Mouse (Mus musculus) liver, adult 2 months (tissue): ENCODE results near the gene Clstn1.

Experiments
- CTCF ChIP-seq: fragments of 200-500 bp; IDR thresholded peaks from 2 replicates; pipeline ENCODE4 v1.5.1; 2011; ENCODE audit warnings: low read depth, low read length, control low read depth
- POLR2A ChIP-seq: fragments of 200-500 bp; IDR thresholded peaks from 2 replicates; pipeline ENCODE4 v1.6.1; 2011; ENCODE audit warnings: low read length, control low read depth; ENCODE audit not compliant: insufficient read depth; ENCODE audit errors: extremely low read depth

- peak; percentile 79 for TF ChIP-seq CTCF
- TF ChIP-seq POLR2A = no peak
Observed at GRCm38 (mm10) chr4:149698197-149698821, 112.0 kb downstream of the Clstn1 start.
